Mouse (Mus musculus) midbrain, embryonic 14.5 days (tissue): Measurements from ENCODE around the gene Trmt2b. TPM values are rescaled to one million over a fixed set of nuclear protein-coding genes. Genes with fewer than 3 reads are reported as not detected.

Experiments used
- ATAC-seq: fragments of 200-750 bp; cut with Nextera tagmentation; 2 replicates; pipeline ENCODE4 v1.8.0; 2017; ENCODE audit warnings: moderate number of reproducible peaks, moderate library complexity; ENCODE audit not compliant: low FRiP score, low TSS enrichment
- DNase-seq: peaks from one replicate; pipeline ENCODE4 v3.0.0-alpha.2; 2015
- H3K27ac ChIP-seq: fragments of 300-500 bp; sonication (generic); replicated peaks from 2 replicates; pipeline ENCODE4 v1.5.1; 2014; ENCODE audit warnings: mild to moderate bottlenecking, low read depth, low read length, moderate library complexity
- H3K27me3 ChIP-seq: fragments of 300-500 bp; sonication (generic); 2 replicates; pipeline ENCODE4 v1.6.1; 2014; ENCODE audit warnings: low read length, control low read depth, mixed read lengths; ENCODE audit not compliant: control insufficient read depth, insufficient read depth
- H3K36me3 ChIP-seq: fragments of 300-500 bp; sonication (generic); 2 replicates; pipeline ENCODE4 v1.6.1; 2014; ENCODE audit warnings: low read length, control low read depth; ENCODE audit not compliant: control insufficient read depth, insufficient read depth
- H3K4me1 ChIP-seq: fragments of 300-500 bp; sonication (generic); 2 replicates; pipeline ENCODE4 v1.6.1; 2014; ENCODE audit warnings: mild to moderate bottlenecking, antibody characterized with exemption, low read length, control low read depth; ENCODE audit not compliant: control insufficient read depth, insufficient read depth
- H3K4me2 ChIP-seq: fragments of 300-500 bp; sonication (generic); 2 replicates; pipeline ENCODE4 v1.6.1; 2014; ENCODE audit warnings: mild to moderate bottlenecking, low read length, moderate library complexity
- H3K4me3 ChIP-seq: fragments of 300-500 bp; sonication (generic); replicated peaks from 2 replicates; pipeline ENCODE4 v1.5.1; 2014; ENCODE audit warnings: low read depth, low read length
- H3K9ac ChIP-seq: fragments of 300-500 bp; sonication (generic); replicated peaks from 2 replicates; pipeline ENCODE4 v1.6.1; 2014; ENCODE audit warnings: mild to moderate bottlenecking, low read length, moderate library complexity
- H3K9me3 ChIP-seq: fragments of 300-500 bp; sonication (generic); 2 replicates; pipeline ENCODE4 v1.6.1; 2016; ENCODE audit warnings: low read length, control low read depth, mixed read lengths; ENCODE audit not compliant: control insufficient read depth
- WGBS: fragments of 180-500 bp; shearing (Covaris S2); extraction: QIAGEN DNeasy Blood & Tissue Kit; methylation state at CpG from one replicate; pipeline ENCODE4 v1.1.7; 2014; 5-methylcytosine and 5-hydroxymethylcytosine counted together
- polyA plus RNA-seq: library from polyadenylated mRNA; unstranded; fragments of >200 nt; fragmentation: Nextera tagmentation; extraction: Ambion mirVana; gene quantifications from 2 replicates; pipeline ENCODE4 v1.2.1, GENCODE M21; 2014

The Trmt2b gene
- polyA plus RNA-seq, 1 experiment from 2014 or later, result 5.9 TPM

- DNase-seq, result no peak
These were observed 20.0 kb upstream of the Trmt2b start for GRCm38 (mm10) chrX:134296737-134297136.

GRCm38 (mm10) chrX:134296301-134296700, 19.5 kb upstream of the Trmt2b start:
- DNase-seq (peak; percentile 28), ATAC-seq (peak; percentile 28; the same call in 1 of the 2 replicates)
- Histone ChIP-seq H3K27me3 (no peaks in the 10 kb centered on the region), H3K9ac (peak overlapping the region; percentile 62), H3K36me3 (no peaks in the 10 kb centered on the region), H3K9me3 (no peaks in the 10 kb centered on the region), H3K4me1 (0 out of 2 replicates have a peak, but pooled peaks cover 5% of the 10 kb centered on the region), H3K4me3 (peak overlapping the region; percentile 45), H3K27ac (peak overlapping the region; percentile 85), H3K4me2 (peak overlapping the region; percentile 56)
- 33% methylated on average over 9 of the region's 9 CpGs for WGBS

More at GRCm38 (mm10) chrX:134296737-134297136, 20.0 kb upstream of the Trmt2b start:
- 18% methylated on average over 7 of the region's 7 CpGs for WGBS
- Histone ChIP-seq H3K36me3 (no peaks in the 10 kb centered on the region), H3K4me1 (0 out of 2 replicates have a peak, but pooled peaks cover 5% of the 10 kb centered on the region), H3K4me2 (peak overlapping the region; percentile 56), H3K4me3 (peak overlapping the region; percentile 45), H3K27ac (peak overlapping the region; percentile 85), H3K27me3 (no peaks in the 10 kb centered on the region), H3K9ac (peak overlapping the region; percentile 62), H3K9me3 (no peaks in the 10 kb centered on the region)
- peak; percentile 39; the same call in 1 of the 2 replicates for ATAC-seq

- 96% methylated on average over 2 of the region's 2 CpGs for WGBS
- ATAC-seq, result no peak
- Histone ChIP-seq H3K4me3 (no peak overlapping the region), H3K27ac (no peak overlapping the region), H3K9me3 (no peaks in the 10 kb centered on the region), H3K9ac (no peak overlapping the region), H3K27me3 (no peaks in the 10 kb centered on the region), H3K36me3 (no peaks in the 10 kb centered on the region), H3K4me2 (no peak overlapping the region), H3K4me1 (no peaks in the 10 kb centered on the region)
- DNase-seq, result no peak
These were observed 10.5 kb upstream of the Trmt2b start for GRCm38 (mm10) chrX:134287305-134287704.

GRCm38 (mm10) chrX:134285791-134286190, 9.0 kb upstream of the Trmt2b start:
- H3K27ac ChIP-seq, result no peak overlapping the region; the same call in 1 of the 2 replicates
- H3K27me3 ChIP-seq, result no peaks in the 10 kb centered on the region
- no peaks in the 10 kb centered on the region for H3K36me3 ChIP-seq
- no peaks in the 10 kb centered on the region for H3K9me3 ChIP-seq
- no peaks in the 10 kb centered on the region for H3K4me1 ChIP-seq
- WGBS, result 41% methylated on average over 4 of the region's 4 CpGs
- no peak overlapping the region for H3K9ac ChIP-seq
- ATAC-seq (no peak), DNase-seq (peak; percentile 15)
- H3K4me3 ChIP-seq, result no peak overlapping the region
- no peak overlapping the region for H3K4me2 ChIP-seq

- no peak overlapping the region for H3K27ac ChIP-seq
- ATAC-seq (no peak), DNase-seq (peak; percentile 29)
- no peak overlapping the region for H3K9ac ChIP-seq
- no peak overlapping the region for H3K4me2 ChIP-seq
- no peaks in the 10 kb centered on the region for H3K4me1 ChIP-seq
- H3K4me3 ChIP-seq, result no peak overlapping the region
- no peaks in the 10 kb centered on the region for H3K9me3 ChIP-seq
- no peaks in the 10 kb centered on the region for H3K36me3 ChIP-seq
- 87% methylated on average over 2 of the region's 2 CpGs for WGBS
- H3K27me3 ChIP-seq, result no peaks in the 10 kb centered on the region
These were observed 8.3 kb upstream of the Trmt2b start for GRCm38 (mm10) chrX:134285102-134285501.

- Histone ChIP-seq H3K4me1 (no peaks in the 10 kb centered on the region), H3K27ac (no peak overlapping the region), H3K4me2 (no peak overlapping the region), H3K9ac (no peak overlapping the region), H3K27me3 (no peaks in the 10 kb centered on the region), H3K36me3 (no peaks in the 10 kb centered on the region), H3K9me3 (no peaks in the 10 kb centered on the region), H3K4me3 (no peak overlapping the region)
- no peak for ATAC-seq
- DNase-seq, result no peak
- 94% methylated on average over 3 of the region's 3 CpGs for WGBS
These were observed 3.7 kb upstream of the Trmt2b start for GRCm38 (mm10) chrX:134280531-134280930.

GRCm38 (mm10) chrX:134275715-134276114, 1.1 kb downstream of the Trmt2b start:
- Histone ChIP-seq H3K4me1 (no peaks in the 10 kb centered on the region), H3K9me3 (no peaks in the 10 kb centered on the region), H3K4me2 (0 out of 2 replicates have a peak overlapping the region, but pooled peaks have one; percentile 54), H3K9ac (no peak overlapping the region), H3K27ac (no peak overlapping the region), H3K36me3 (no peaks in the 10 kb centered on the region), H3K27me3 (no peaks in the 10 kb centered on the region), H3K4me3 (no peak overlapping the region)
- no peak for ATAC-seq
- 33% methylated on average over 6 of the region's 6 CpGs for WGBS
- peak; percentile 24 for DNase-seq

- H3K36me3 ChIP-seq, result no peaks in the 10 kb centered on the region
- H3K4me2 ChIP-seq, result peak overlapping the region; percentile 25; the same call in 1 of the 2 replicates
- 0 out of 2 replicates have a peak overlapping the region, but pooled peaks have one; percentile 45 for H3K27ac ChIP-seq
- H3K27me3 ChIP-seq, result no peaks in the 10 kb centered on the region
- peak; percentile 60 for DNase-seq
- WGBS, result 66% methylated on average over 11 of the region's 11 CpGs
- no peaks in the 10 kb centered on the region for H3K9me3 ChIP-seq
- ATAC-seq, result no peak
- H3K4me3 ChIP-seq, result no peak overlapping the region
- no peaks in the 10 kb centered on the region for H3K4me1 ChIP-seq
- H3K9ac ChIP-seq, result no peak overlapping the region
These were observed 14.7 kb downstream of the Trmt2b start for GRCm38 (mm10) chrX:134262129-134262528.

GRCm38 (mm10) chrX:134261191-134261590, 15.6 kb downstream of the Trmt2b start:
- no peak overlapping the region for H3K4me3 ChIP-seq
- no peaks in the 10 kb centered on the region for H3K9me3 ChIP-seq
- no peaks in the 10 kb centered on the region for H3K4me1 ChIP-seq
- DNase-seq (no peak), ATAC-seq (no peak)
- no peak overlapping the region for H3K9ac ChIP-seq
- H3K4me2 ChIP-seq, result no peak overlapping the region
- H3K36me3 ChIP-seq, result no peaks in the 10 kb centered on the region
- no peak overlapping the region for H3K27ac ChIP-seq
- no peaks in the 10 kb centered on the region for H3K27me3 ChIP-seq
- WGBS, result 46% methylated on average over 5 of the region's 5 CpGs
